Mouse (Mus musculus) right cerebral cortex, adult 2 months (tissue): ENCODE measurements around the gene Mindy4b-ps.
A peak's percentile ranks its signal among the peaks of the same experiment; 100 is the strongest.

Experiments used
- DNase-seq, 2 experiments: peaks; one replicate each; pipeline ENCODE4 v3.0.0; 2021 to 2022; ENCODE audit warnings: low spot score in 2 of 2

Mindy4b-ps gene

GRCm38 (mm10) chr3:58785863-58786262 lies 36.2 kb downstream of the Mindy4b-ps start:
- peak; percentile 70 to 78 for DNase-seq

GRCm38 (mm10) chr3:58784219-58785092 lies 37.7 kb downstream of the Mindy4b-ps start:
- DNase-seq, result peak in 1 of 2 experiments; percentile 50

GRCm38 (mm10) chr3:58783602-58784218 lies 38.4 kb downstream of the Mindy4b-ps start:
- DNase-seq, result no peak

- no peak for DNase-seq
Observed at GRCm38 (mm10) chr3:58756429-58756828, 65.7 kb downstream of the Mindy4b-ps start.

- DNase-seq, result no peak
Observed at GRCm38 (mm10) chr3:58755769-58756168, 66.3 kb downstream of the Mindy4b-ps start.

- no peak for DNase-seq
Observed at GRCm38 (mm10) chr3:58754361-58754760, 67.8 kb downstream of the Mindy4b-ps start.

GRCm38 (mm10) chr3:58751818-58752620 lies 70.1 kb downstream of the Mindy4b-ps start:
- DNase-seq, result no peak

- no peak for DNase-seq
Observed at GRCm38 (mm10) chr3:58748724-58749123, 73.4 kb downstream of the Mindy4b-ps start.

- no peak for DNase-seq
Observed at GRCm38 (mm10) chr3:58747924-58748323, 74.2 kb downstream of the Mindy4b-ps start.

GRCm38 (mm10) chr3:58739536-58739935 lies 82.6 kb downstream of the Mindy4b-ps start:
- DNase-seq, result no peak
